Mouse (Mus musculus) cortical plate, adult 2 months (tissue): ENCODE measurements at regions not wholly inside any gene's neighbourhood (a gene's known extent, or its start where the extent isn't known, plus 50 kb on each side); places are given as distances from the start of the nearest gene placed in this dataset.
A peak's percentile ranks its signal among the peaks of the same experiment; 100 is the strongest.

Experiments used
- H3K27ac ChIP-seq: fragments of 200-500 bp; 2 replicates; pipeline ENCODE4 v1.5.1; 2012; ENCODE audit warnings: low read length, control low read depth, inconsistent platforms; ENCODE audit not compliant: insufficient read depth
- H3K4me1 ChIP-seq: fragments of 200-500 bp; 2 replicates; pipeline ENCODE4 v1.6.1; 2011; ENCODE audit warnings: low read length; ENCODE audit not compliant: control insufficient read depth, insufficient read depth
- H3K4me3 ChIP-seq: fragments of 200-500 bp; 2 replicates; pipeline ENCODE4 v1.5.1; 2011; ENCODE audit warnings: mild to moderate bottlenecking, low read length, control low read depth; ENCODE audit not compliant: insufficient read depth
- CTCF ChIP-seq: fragments of 200-500 bp; IDR thresholded peaks from 2 replicates; pipeline ENCODE4 v1.5.1; 2011; ENCODE audit warnings: mild to moderate bottlenecking, control low read depth, low read length; ENCODE audit not compliant: insufficient read depth; ENCODE audit errors: extremely low read depth
- POLR2A ChIP-seq: fragments of 200-500 bp; IDR thresholded peaks from 2 replicates; pipeline ENCODE4 v1.6.1; 2011; ENCODE audit warnings: mild to moderate bottlenecking, low read length, control low read depth; ENCODE audit not compliant: insufficient read depth; ENCODE audit errors: extremely low read depth

DNA sequence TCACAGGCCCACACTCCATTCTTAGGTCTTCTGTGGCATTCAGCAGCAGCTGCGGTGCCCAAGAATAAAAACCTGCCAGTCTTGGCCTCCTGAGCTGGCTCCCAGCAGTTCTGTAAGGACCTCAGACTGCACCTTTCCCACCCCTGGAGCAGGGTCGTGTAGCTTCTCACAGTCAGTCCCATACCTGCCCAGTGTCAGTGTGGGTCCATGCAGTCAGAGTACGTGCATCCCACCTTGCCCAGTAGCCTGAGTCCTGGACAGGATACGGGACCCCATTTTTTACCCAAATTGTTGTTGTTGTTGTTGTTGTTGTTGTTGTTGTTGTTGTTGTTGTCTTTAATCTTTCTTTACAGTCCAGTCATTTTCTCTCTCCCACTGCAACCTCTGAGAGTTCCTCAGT, 6811.3 kb downstream of the 9330182O14Rik start:
- Histone ChIP-seq H3K27ac (no peak overlapping the region), H3K4me1 (no peaks in the 10 kb centered on the region), H3K4me3 (no peak overlapping the region)
- TF ChIP-seq CTCF (no peak), POLR2A (no peak)

DNA sequence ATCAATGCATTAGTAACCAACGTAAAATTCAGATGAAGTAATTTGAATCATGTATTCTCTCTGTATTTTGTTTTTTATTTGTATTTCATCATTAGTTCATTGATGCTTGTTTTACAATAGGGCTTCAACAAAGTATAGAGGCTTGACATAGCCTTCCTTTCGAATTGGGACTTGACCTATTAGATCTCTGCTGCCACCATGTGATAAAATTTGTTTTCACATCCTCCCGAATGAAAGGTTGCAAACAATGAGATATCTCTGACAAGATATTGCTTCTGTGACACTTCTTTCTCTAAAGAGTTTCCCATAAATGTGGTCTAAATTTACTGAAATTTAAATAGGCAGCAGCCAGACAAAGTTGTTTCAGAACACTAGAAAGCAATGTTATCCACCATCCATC, 6856.0 kb downstream of the 9330182O14Rik start:
- H3K27ac ChIP-seq = no peak overlapping the region
- TF ChIP-seq CTCF = no peak
- no peak for TF ChIP-seq POLR2A
- H3K4me3 ChIP-seq = no peak overlapping the region
- no peaks in the 10 kb centered on the region for H3K4me1 ChIP-seq

DNA sequence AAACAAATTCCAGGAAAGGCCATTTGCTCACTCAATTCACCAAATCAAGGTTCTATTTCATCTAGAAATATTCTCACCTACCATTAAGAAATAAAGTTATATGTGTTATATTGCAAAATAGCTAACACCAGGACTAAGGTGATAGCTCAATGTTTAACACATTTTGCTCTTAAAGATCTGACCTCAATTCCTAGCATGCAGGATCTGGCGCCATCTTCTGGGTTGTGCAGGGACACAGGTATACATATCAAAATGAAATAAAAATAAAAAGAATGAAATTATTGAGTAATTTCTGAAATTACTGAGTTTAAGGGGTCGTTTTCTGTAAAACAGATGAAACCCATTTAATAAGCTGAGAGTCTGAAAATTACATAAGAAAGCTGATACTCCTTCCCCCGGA, 6862.9 kb downstream of the 9330182O14Rik start:
- Histone ChIP-seq H3K4me1 (no peaks in the 10 kb centered on the region), H3K27ac (no peak overlapping the region), H3K4me3 (no peak overlapping the region)
- TF ChIP-seq POLR2A = no peak
- peak; percentile 26; the same call in 1 of the 2 replicates for TF ChIP-seq CTCF
